Mouse (Mus musculus) cerebellum, postnatal 25 days (tissue): ENCODE data around the gene Serpina6.

Experiments
- DNase-seq, 2 experiments: peaks; one replicate each; pipeline ENCODE4 v3.0.0; 2021; ENCODE audit warnings: mixed read lengths in 2 of 2

The Serpina6 gene

GRCm38 (mm10) chr12:103655123-103656044 is 1.6 kb downstream of the Serpina6 start:
- no peak for DNase-seq

- no peak for DNase-seq
These were observed 3.2 kb downstream of the Serpina6 start for GRCm38 (mm10) chr12:103653836-103654235.

- no peak for DNase-seq
These were observed 10.7 kb downstream of the Serpina6 start for GRCm38 (mm10) chr12:103646314-103646713.

- no peak for DNase-seq
These were observed 12.4 kb downstream of the Serpina6 start for GRCm38 (mm10) chr12:103644601-103645000.

GRCm38 (mm10) chr12:103643818-103644217 is 13.2 kb downstream of the Serpina6 start:
- DNase-seq = no peak

GRCm38 (mm10) chr12:103643336-103643735 is 13.7 kb downstream of the Serpina6 start:
- peak; percentile 81 to 91 for DNase-seq

GRCm38 (mm10) chr12:103635846-103636245 is 21.2 kb downstream of the Serpina6 start:
- DNase-seq = no peak

GRCm38 (mm10) chr12:103634430-103634829 is 22.6 kb downstream of the Serpina6 start:
- no peak for DNase-seq

- DNase-seq = no peak
These were observed 25.8 kb downstream of the Serpina6 start, which contains the start of gene Serpina10 for GRCm38 (mm10) chr12:103631203-103631612. Gene Serpina10, minus strand, starts transcription at chr12:103631444.

GRCm38 (mm10) chr12:103616860-103617261 is 40.2 kb downstream of the Serpina6 start:
- DNase-seq = no peak

- DNase-seq = no peak
These were observed 41.3 kb downstream of the Serpina6 start for GRCm38 (mm10) chr12:103615734-103616133.

- no peak for DNase-seq
These were observed 41.9 kb downstream of the Serpina6 start for GRCm38 (mm10) chr12:103615141-103615540.

- no peak for DNase-seq
These were observed 55.2 kb downstream of the Serpina6 start for GRCm38 (mm10) chr12:103601839-103602238.

- no peak for DNase-seq
These were observed 56.6 kb downstream of the Serpina6 start for GRCm38 (mm10) chr12:103600364-103600763.

- DNase-seq = no peak
These were observed 58.6 kb downstream of the Serpina6 start for GRCm38 (mm10) chr12:103598411-103598810.
